Mouse (Mus musculus): Measurements from ENCODE around the gene Evx1.

Evx1 gene

GRCm38 (mm10) chr6:52291021-52291860, 22.1 kb upstream of the Evx1 start:
- DNase-seq (ENCODE audit: low spot score) = no peak

- DNase-seq (ENCODE audit: low spot score) = no peak
These were observed 21.0 kb upstream of the Evx1 start for GRCm38 (mm10) chr6:52292328-52292727.

GRCm38 (mm10) chr6:52294616-52295015, 18.7 kb upstream of the Evx1 start:
- no peak for DNase-seq (ENCODE audit: low spot score)

- no peak for DNase-seq (ENCODE audit: low spot score)
These were observed 14.8 kb upstream of the Evx1 start for GRCm38 (mm10) chr6:52298511-52298910.

GRCm38 (mm10) chr6:52300806-52301205, 12.5 kb upstream of the Evx1 start:
- no peak for DNase-seq (ENCODE audit: low spot score)

- DNase-seq (ENCODE audit: low spot score) = no peak
These were observed 9.9 kb upstream of the Evx1 start for GRCm38 (mm10) chr6:52303426-52303825.

- no peak for DNase-seq (ENCODE audit: low spot score)
These were observed 7.4 kb upstream of the Evx1 start for GRCm38 (mm10) chr6:52305877-52306389.

- DNase-seq (ENCODE audit: low spot score) = no peak
These were observed 3.5 kb upstream of the Evx1 start for GRCm38 (mm10) chr6:52309766-52310165.

GRCm38 (mm10) chr6:52310366-52310765, 2.9 kb upstream of the Evx1 start:
- no peak for DNase-seq (ENCODE audit: low spot score)

GRCm38 (mm10) chr6:52311661-52312557, 1.4 kb upstream of the Evx1 start:
- DNase-seq (ENCODE audit: low spot score) = no peak

- DNase-seq (ENCODE audit: low spot score) = no peak
These were observed 761 bp upstream of the Evx1 start for GRCm38 (mm10) chr6:52312558-52312915.

- DNase-seq (ENCODE audit: low spot score) = no peak
These were observed 1.2 kb downstream of the Evx1 start for GRCm38 (mm10) chr6:52314304-52315100.

- no peak for DNase-seq (ENCODE audit: low spot score)
These were observed 2.4 kb downstream of the Evx1 start for GRCm38 (mm10) chr6:52315441-52316412.

GRCm38 (mm10) chr6:52316413-52317184, 3.3 kb downstream of the Evx1 start:
- DNase-seq (ENCODE audit: low spot score) = no peak

GRCm38 (mm10) chr6:52317461-52318180, 4.3 kb downstream of the Evx1 start:
- DNase-seq (ENCODE audit: low spot score) = no peak

GRCm38 (mm10) chr6:52318271-52318670, 5.0 kb downstream of the Evx1 start:
- no peak for DNase-seq (ENCODE audit: low spot score)

- no peak for DNase-seq (ENCODE audit: low spot score)
These were observed 6.8 kb downstream of the Evx1 start for GRCm38 (mm10) chr6:52319956-52320690.

- no peak for DNase-seq (ENCODE audit: low spot score)
These were observed 7.9 kb downstream of the Evx1 start for GRCm38 (mm10) chr6:52320966-52321825.
